Mouse (Mus musculus): Measurements from ENCODE around the gene Vcp. TPM values are rescaled to one million over a fixed set of nuclear protein-coding genes. Genes with fewer than 3 reads are reported as not detected.

Vcp gene
- 176 and 192 TPM in 2 replicates for polyA plus RNA-seq (2012; rRNA removed)

- DNase-seq (ENCODE audit: low spot score), result peak; percentile 90
Observed at GRCm38 (mm10) chr4:43000141-43000986, at the start of gene Vcp. Gene Vcp (minus strand): TSS chr4:43000507.

DNA sequence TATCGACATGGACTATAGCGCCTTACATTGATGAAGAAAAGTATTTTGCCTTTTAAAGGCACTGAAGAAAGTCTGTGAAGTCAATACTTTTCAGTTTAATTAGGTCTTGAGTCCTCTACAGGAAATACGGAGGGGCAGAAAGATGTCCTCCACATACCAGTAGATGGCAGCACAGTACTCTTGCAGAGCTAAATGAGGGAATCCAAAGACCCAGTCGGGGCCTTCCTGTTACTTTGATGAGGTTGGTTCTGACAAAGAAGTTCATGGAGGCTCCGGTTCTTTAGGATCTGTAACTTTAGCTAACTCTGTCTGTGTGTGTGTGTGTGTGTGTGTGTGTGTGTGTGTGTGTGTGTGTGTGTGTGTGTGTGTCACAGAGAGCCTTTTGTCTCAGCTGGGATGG lies 46.9 kb upstream of the Vcp start:
- no peak for DNase-seq (ENCODE audit: low spot score)

DNA sequence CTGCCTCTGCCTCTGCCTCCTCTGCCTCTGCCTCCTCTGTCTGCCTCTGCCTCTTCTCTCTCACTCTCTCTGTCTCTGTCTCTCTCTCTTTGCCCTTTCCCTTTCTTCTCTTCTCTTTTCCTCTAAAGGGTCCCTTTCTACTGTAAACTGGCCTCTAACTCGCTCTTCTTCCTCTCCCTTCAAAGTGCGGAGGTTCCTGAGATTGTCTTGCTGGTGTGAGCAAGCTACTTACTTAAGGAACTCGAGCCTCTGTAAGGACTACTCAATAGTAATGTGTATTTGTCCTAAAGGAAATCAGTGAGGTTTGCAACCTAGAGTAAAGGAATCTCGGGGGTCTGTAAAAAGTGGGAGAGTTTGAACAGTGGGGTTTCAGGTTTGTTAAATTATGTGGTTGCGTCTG lies 46.3 kb upstream of the Vcp start:
- DNase-seq (ENCODE audit: low spot score), result no peak

- DNase-seq (ENCODE audit: low spot score), result peak; percentile 80
Observed at GRCm38 (mm10) chr4:43045659-43046302, 45.5 kb upstream of the Vcp start, which contains the start of gene Fam214b. Gene Fam214b (minus strand): TSS chr4:43046220.

- DNase-seq (ENCODE audit: low spot score), result no peak
Observed at GRCm38 (mm10) chr4:43045285-43045658, 45.0 kb upstream of the Vcp start.

- no peak for DNase-seq (ENCODE audit: low spot score)
Observed at GRCm38 (mm10) chr4:43044673-43045072, 44.4 kb upstream of the Vcp start.

GRCm38 (mm10) chr4:43043644-43044357 lies 43.5 kb upstream of the Vcp start:
- no peak for DNase-seq (ENCODE audit: low spot score)

- no peak for DNase-seq (ENCODE audit: low spot score)
Observed at GRCm38 (mm10) chr4:43040881-43041547, 40.7 kb upstream of the Vcp start.

- DNase-seq (ENCODE audit: low spot score), result peak; percentile 79
Observed at GRCm38 (mm10) chr4:43040114-43040572, 39.8 kb upstream of the Vcp start.

GRCm38 (mm10) chr4:43039609-43040008 lies 39.3 kb upstream of the Vcp start:
- DNase-seq (ENCODE audit: low spot score), result no peak

DNA sequence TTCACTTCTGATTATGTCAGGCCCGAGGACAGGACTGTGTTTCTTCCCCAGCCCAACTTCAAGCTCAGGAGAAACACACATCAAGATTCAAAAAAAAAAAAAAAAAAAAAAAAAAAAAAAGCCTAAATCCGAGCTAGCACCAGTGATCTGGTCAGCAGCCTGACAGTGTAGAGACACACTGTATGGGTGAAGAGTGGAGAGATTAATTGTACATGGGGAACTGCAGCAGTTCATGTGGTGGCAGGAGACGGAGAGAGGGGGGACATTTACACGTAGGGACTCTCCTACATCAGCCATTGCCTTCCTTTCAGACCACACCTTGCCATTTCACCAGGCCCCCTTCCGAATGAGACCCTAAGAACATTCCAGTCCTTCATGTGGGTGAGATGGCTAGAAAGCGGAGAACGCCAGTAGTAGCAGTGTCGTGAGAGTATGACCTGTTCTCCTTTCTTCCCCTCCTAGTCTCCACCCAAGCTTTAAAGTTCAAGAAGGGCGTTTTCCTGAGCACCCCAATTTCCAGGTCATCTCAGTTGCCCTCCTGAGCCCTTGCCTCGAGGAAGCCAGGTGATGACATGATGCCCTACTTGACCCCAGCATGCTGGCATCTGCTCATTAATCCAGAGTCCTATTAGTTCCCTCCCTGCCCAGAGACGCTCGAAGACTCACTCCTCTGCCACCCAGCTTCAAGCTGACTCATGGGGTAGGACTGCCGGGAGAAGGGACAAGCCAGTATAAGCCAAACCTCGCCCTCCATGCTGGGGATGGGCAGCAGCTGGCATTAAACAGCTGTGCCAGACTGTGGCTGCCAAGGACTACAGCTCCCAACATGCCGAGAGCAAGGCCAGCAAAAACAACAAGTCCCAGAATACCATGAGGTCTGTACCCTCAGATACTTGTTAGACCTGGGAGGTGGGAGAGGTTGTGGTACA lies 38.5 kb upstream of the Vcp start:
- no peak for DNase-seq (ENCODE audit: low spot score)

- DNase-seq (ENCODE audit: low spot score), result no peak
Observed at GRCm38 (mm10) chr4:43037860-43038566, 37.7 kb upstream of the Vcp start.

GRCm38 (mm10) chr4:43036356-43036755 lies 36.0 kb upstream of the Vcp start:
- DNase-seq (ENCODE audit: low spot score), result no peak

DNA sequence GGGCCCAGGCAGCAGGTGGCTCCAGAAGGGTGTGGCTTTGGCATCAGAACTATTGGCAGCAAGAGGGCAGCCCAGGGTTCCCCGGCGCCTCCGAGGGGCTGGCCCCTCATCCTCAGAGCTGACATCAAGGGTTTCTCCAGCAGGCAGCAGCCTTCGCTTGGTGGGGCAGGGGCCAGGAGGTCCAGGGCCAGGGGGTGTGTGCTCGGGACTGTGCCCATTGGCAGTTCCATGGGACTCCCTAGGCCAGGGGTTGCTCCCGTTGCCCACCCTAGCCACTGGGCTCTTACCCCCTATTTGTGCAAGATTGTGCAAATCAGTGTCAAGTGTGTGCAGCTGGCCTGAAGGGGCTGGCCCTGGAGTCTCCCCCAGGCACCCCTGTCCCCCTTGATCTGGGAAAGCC lies 35.5 kb upstream of the Vcp start:
- no peak for DNase-seq (ENCODE audit: low spot score)

- DNase-seq (ENCODE audit: low spot score), result no peak
Observed at GRCm38 (mm10) chr4:43033481-43033880, 33.2 kb upstream of the Vcp start.

DNA sequence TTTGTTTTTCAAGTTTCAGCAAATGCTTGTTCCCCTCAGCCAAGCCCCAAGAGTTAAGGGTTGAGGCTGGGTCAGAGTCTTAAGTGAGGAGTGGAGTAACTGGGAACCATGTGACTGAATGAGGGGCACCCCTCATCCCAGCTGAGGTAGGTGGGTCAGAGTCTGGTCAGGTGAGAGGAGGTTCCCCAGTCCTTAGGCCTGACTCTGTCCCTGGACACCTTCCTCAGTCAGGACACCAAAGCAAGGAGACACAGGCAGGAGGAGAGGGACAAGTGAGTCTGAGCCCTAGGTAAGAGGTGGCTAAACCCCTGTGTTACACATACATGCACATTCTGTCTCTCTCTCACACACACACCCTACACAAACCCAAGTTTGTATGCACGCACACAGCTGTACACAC lies 32.2 kb upstream of the Vcp start:
- no peak for DNase-seq (ENCODE audit: low spot score)

DNA sequence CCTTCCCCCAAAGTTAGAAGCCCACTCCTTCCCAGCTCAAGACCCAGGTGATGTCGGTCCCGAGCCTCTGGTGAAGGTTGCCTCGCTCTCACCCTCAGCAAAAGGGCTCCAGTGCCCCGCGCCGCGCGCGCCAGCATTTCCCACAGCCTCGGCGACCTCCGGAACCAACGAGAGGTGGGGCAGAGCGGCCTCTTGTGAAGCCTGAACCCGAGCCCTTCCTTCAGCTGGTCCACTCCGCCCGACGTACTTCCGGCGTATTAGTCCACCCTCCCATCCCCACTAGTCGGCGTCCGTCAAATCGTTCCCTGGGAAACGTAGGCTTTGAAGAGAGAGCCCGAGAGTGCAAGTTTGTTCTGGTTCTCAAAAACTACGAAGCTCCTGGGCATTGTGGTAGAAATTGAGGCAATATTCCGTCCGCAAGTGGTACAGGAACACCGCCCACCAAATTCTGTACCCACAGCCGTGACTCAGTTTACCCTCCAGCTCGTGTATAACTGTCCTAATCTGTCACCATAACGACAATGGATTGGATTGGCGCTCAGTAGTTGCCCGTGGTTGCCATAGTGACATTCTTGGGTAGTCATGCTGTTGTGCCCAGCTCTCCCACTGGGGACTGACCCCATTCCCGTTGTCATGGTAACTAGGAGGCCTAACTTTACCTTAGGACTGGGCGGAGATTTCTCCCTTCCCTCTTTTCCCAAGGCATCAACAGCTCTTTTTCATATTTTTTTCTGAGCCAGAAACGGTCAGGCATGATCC lies 31.1 kb upstream of the Vcp start, which contains the start of gene Stoml2:
Gene Stoml2, minus strand, starts transcription at position 474 of the 759 bp plus-strand sequence.
- peak; percentile 78 for DNase-seq (ENCODE audit: low spot score)

DNA sequence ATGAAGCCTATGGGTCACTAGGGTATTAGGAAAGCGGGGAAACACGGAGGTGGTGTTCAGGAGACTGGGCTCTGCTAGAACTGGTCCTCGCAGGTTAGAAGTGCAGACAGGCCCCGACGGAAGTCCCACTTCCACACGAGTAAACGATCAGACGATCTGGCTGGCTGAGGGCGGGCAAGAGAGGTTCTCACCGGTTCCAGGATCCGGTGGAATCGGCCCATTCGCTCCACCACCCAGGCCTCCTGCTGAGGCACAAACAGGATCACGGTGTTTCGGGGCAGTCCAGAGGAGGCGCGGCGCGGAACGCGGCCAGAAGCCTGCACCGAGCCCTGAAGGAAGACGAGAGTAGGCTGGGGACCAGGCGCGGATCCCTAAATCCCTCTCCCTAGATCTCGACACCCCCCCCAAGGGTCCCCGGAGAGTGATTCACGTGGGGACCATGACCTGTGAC lies 30.5 kb upstream of the Vcp start:
- no peak for DNase-seq (ENCODE audit: low spot score)

DNA sequence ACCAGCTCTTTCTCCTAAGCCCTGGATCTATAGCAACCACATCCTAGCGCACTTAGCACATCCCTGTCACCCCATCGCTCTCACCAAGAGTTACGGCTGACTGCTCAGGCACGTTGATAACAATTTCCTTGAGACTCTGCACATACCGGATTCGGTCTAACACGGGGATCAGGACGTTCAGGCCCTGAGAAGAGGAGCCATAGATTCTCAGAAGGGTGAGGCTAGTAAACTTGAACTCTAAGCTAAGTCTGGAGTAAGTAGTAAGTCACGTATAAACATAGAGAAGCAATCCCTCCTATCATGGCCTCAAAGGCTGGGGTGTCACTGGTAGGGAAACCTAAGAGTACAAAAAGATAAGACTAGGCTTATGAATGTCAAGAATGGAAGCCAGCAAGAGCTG lies 30.0 kb upstream of the Vcp start:
- no peak for DNase-seq (ENCODE audit: low spot score)
